Mouse (Mus musculus) liver, adult 2 months (tissue): ENCODE measurements at regions not wholly inside any gene's neighbourhood (a gene's known extent, or its start where the extent isn't known, plus 50 kb on each side); places are given as distances from the start of the nearest gene placed in this dataset.

Experiments
- DNase-seq: peaks from one replicate; pipeline ENCODE4 v3.0.0-alpha.2; 2011; ENCODE audit warnings: low read depth, low spot score; ENCODE audit errors: extremely low read depth
- H3K27ac ChIP-seq: fragments of 200-500 bp; replicated peaks from 2 replicates; pipeline ENCODE4 v1.5.1; 2012; ENCODE audit warnings: low read depth, mild to moderate bottlenecking, control low read depth, inconsistent platforms, low read length; ENCODE audit not compliant: insufficient read depth
- H3K27me3 ChIP-seq: fragments of 200-500 bp; 2 replicates; pipeline ENCODE4 v1.6.1; 2012; ENCODE audit warnings: mild to moderate bottlenecking, moderate library complexity, low read length, inconsistent platforms; ENCODE audit not compliant: control insufficient read depth, insufficient read depth
- H3K36me3 ChIP-seq: fragments of 200-500 bp; 2 replicates; pipeline ENCODE4 v1.6.1; 2012; ENCODE audit warnings: low read length, inconsistent platforms; ENCODE audit not compliant: control insufficient read depth, insufficient read depth
- H3K4me1 ChIP-seq: fragments of 200-500 bp; 2 replicates; pipeline ENCODE4 v1.6.1; 2011; ENCODE audit warnings: low read length; ENCODE audit not compliant: control insufficient read depth, insufficient read depth
- H3K4me3 ChIP-seq: fragments of 200-500 bp; 2 replicates; pipeline ENCODE4 v1.5.1; 2011; ENCODE audit warnings: low read depth, mild to moderate bottlenecking, control low read depth, low read length, moderate library complexity; ENCODE audit not compliant: insufficient read depth
- H3K79me2 ChIP-seq: fragments of 200-500 bp; 2 replicates; pipeline ENCODE4 v1.6.1; 2012; ENCODE audit warnings: inconsistent platforms, mild to moderate bottlenecking, low read length, moderate library complexity; ENCODE audit not compliant: control insufficient read depth, insufficient read depth
- H3K9ac ChIP-seq: fragments of 200-500 bp; 2 replicates; pipeline ENCODE4 v1.6.1; 2012; ENCODE audit warnings: low read depth, mild to moderate bottlenecking, control low read depth, inconsistent platforms, low read length
- CTCF ChIP-seq: fragments of 200-500 bp; IDR thresholded peaks from 2 replicates; pipeline ENCODE4 v1.5.1; 2011; ENCODE audit warnings: low read depth, low read length, control low read depth
- POLR2A ChIP-seq: fragments of 200-500 bp; IDR thresholded peaks from 2 replicates; pipeline ENCODE4 v1.6.1; 2011; ENCODE audit warnings: low read length, control low read depth; ENCODE audit not compliant: insufficient read depth; ENCODE audit errors: extremely low read depth
- whole genome bisulfite sequencing: fragments of 180-500 bp; shearing (Covaris S2); methylation state at CpG from one replicate; pipeline ENCODE4 v1.1.7; 2018; 5-methylcytosine and 5-hydroxymethylcytosine counted together

- Histone ChIP-seq H3K9ac (no peak overlapping the region), H3K36me3 (no peaks in the 10 kb centered on the region), H3K79me2 (no peaks in the 10 kb centered on the region), H3K27ac (no peak overlapping the region), H3K4me3 (no peak overlapping the region), H3K27me3 (no peaks in the 10 kb centered on the region), H3K4me1 (no peaks in the 10 kb centered on the region)
- WGBS: 94% methylated on average over 10 of the region's 10 CpGs
- TF ChIP-seq POLR2A: no peak
- TF ChIP-seq CTCF: no peak
- no peak for DNase-seq
Observed at GRCm38 (mm10) chr13:112183996-112184395, 104.3 kb upstream of the Ankrd55 start.

- WGBS: 65% methylated on average over 12 of the region's 12 CpGs
- TF ChIP-seq POLR2A: no peak
- TF ChIP-seq CTCF: no peak
Observed at GRCm38 (mm10) chr13:112185116-112185515, 103.1 kb upstream of the Ankrd55 start.

GRCm38 (mm10) chr13:112187226-112187625, 101.0 kb upstream of the Ankrd55 start:
- H3K9ac ChIP-seq: no peak overlapping the region
- TF ChIP-seq POLR2A (no peak), CTCF (no peak)
- H3K4me1 ChIP-seq: peaks cover 3% of the 10 kb centered on the region; the same call in 1 of the 2 replicates
- no peak overlapping the region for H3K27ac ChIP-seq
- DNase-seq: no peak
- H3K4me3 ChIP-seq: no peak overlapping the region
- H3K36me3 ChIP-seq: no peaks in the 10 kb centered on the region
- no peaks in the 10 kb centered on the region for H3K27me3 ChIP-seq
- 68% methylated on average over 3 of the region's 3 CpGs for WGBS
- no peaks in the 10 kb centered on the region for H3K79me2 ChIP-seq

More at GRCm38 (mm10) chr13:112185116-112185515, 103.1 kb upstream of the Ankrd55 start:
- H3K9ac ChIP-seq: no peak overlapping the region
- no peak for DNase-seq
- no peaks in the 10 kb centered on the region for H3K36me3 ChIP-seq
- H3K27ac ChIP-seq: no peak overlapping the region
- H3K79me2 ChIP-seq: no peaks in the 10 kb centered on the region
- no peak overlapping the region for H3K4me3 ChIP-seq
- H3K4me1 ChIP-seq: peaks cover 3% of the 10 kb centered on the region; the same call in 1 of the 2 replicates
- no peaks in the 10 kb centered on the region for H3K27me3 ChIP-seq

GRCm38 (mm10) chr13:112188313-112188712, 99.9 kb upstream of the Ankrd55 start:
- no peaks in the 10 kb centered on the region for H3K27me3 ChIP-seq
- no peaks in the 10 kb centered on the region for H3K36me3 ChIP-seq
- H3K9ac ChIP-seq: no peak overlapping the region
- WGBS: 48% methylated on average over 7 of the region's 7 CpGs
- H3K4me1 ChIP-seq: peaks cover 3% of the 10 kb centered on the region; the same call in 1 of the 2 replicates
- no peak overlapping the region for H3K4me3 ChIP-seq
- H3K79me2 ChIP-seq: no peaks in the 10 kb centered on the region
- no peak overlapping the region for H3K27ac ChIP-seq
- peak; percentile 65 for DNase-seq
- TF ChIP-seq POLR2A (no peak), CTCF (no peak)

- 89% methylated on average over 18 of the region's 18 CpGs for WGBS
- H3K27me3 ChIP-seq: no peaks in the 10 kb centered on the region
- TF ChIP-seq CTCF (no peak), POLR2A (no peak)
- no peak overlapping the region for H3K4me3 ChIP-seq
- no peaks in the 10 kb centered on the region for H3K36me3 ChIP-seq
- no peak overlapping the region for H3K9ac ChIP-seq
- peak overlapping the region; percentile 38 for H3K27ac ChIP-seq
- peak; percentile 16 for DNase-seq
- H3K4me1 ChIP-seq: peaks cover 3% of the 10 kb centered on the region; the same call in 1 of the 2 replicates
- no peaks in the 10 kb centered on the region for H3K79me2 ChIP-seq
Observed at GRCm38 (mm10) chr13:112188741-112189476, 99.3 kb upstream of the Ankrd55 start.

- TF ChIP-seq POLR2A (no peak), CTCF (no peak)
- H3K4me1 ChIP-seq: peaks cover 3% of the 10 kb centered on the region; the same call in 1 of the 2 replicates
- H3K9ac ChIP-seq: no peak overlapping the region
- H3K79me2 ChIP-seq: no peaks in the 10 kb centered on the region
- peak; percentile 37 for DNase-seq
- WGBS: 51% methylated on average over 5 of the region's 5 CpGs
- H3K27ac ChIP-seq: no peak overlapping the region; the same call in 1 of the 2 replicates
- no peak overlapping the region for H3K4me3 ChIP-seq
- no peaks in the 10 kb centered on the region for H3K36me3 ChIP-seq
- no peaks in the 10 kb centered on the region for H3K27me3 ChIP-seq
Observed at GRCm38 (mm10) chr13:112189605-112190004, 98.6 kb upstream of the Ankrd55 start.
